Mouse (Mus musculus) kidney, adult 2 months (tissue): ENCODE measurements around the gene Ivns1abp.

ENCODE experiments used
- CTCF ChIP-seq: fragments of 200-500 bp; conservative IDR thresholded peaks from 2 replicates; pipeline ENCODE4 v1.5.1; 2011; ENCODE audit warnings: low read depth, mild to moderate bottlenecking, control low read depth, low read length, moderate library complexity, mixed read lengths; ENCODE audit not compliant: insufficient read depth, insufficient read length
- POLR2A ChIP-seq: fragments of 200-500 bp; IDR thresholded peaks from one replicate; pipeline ENCODE4 v1.6.1; 2011; ENCODE audit warnings: low read depth, low read length, control low read depth

- TF ChIP-seq CTCF, result no peak
- no peak for TF ChIP-seq POLR2A
These were observed 65.5 kb downstream of the Ivns1abp start for GRCm38 (mm10) chr1:151409827-151410226.
